Mouse (Mus musculus) cerebellum, adult 9-10 months (tissue): ENCODE measurements around the gene Rsl1.
A peak's percentile ranks its signal among the peaks of the same experiment; 100 is the strongest.
"Not testable (repeated sequence)": the region's sequence is repeated elsewhere in the genome, so short reads cannot be mapped to it uniquely, and the experiment has no call there.

ENCODE experiments used
- DNase-seq: peaks from one replicate; pipeline ENCODE4 v3.0.0; 2022

Rsl1 gene

GRCm38 (mm10) chr13:67172991-67173722, at the start of gene Rsl1:
Rsl1 (plus strand) TSS chr13:67173182.
- DNase-seq = peak; percentile 75

DNA sequence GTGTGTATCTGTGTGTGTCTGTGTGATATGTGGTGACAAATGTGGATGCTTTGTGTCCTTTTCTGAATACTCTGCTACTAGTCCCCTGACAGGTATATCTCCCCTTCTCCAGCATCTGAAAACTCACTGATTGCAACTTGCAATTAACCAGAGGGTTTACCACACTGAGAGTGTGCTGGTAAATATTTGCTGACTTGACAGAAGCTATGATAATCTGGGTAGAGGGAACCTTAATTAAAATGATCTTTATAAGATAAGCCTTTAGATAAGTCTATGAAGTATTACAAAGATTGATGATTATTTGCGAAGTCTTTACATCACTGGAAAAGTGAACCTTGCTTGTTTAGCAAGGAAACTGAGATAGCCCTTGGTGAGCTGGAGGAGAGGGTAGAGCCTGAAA, 48.5 kb upstream of the Rsl1 start:
- DNase-seq = no peak

DNA sequence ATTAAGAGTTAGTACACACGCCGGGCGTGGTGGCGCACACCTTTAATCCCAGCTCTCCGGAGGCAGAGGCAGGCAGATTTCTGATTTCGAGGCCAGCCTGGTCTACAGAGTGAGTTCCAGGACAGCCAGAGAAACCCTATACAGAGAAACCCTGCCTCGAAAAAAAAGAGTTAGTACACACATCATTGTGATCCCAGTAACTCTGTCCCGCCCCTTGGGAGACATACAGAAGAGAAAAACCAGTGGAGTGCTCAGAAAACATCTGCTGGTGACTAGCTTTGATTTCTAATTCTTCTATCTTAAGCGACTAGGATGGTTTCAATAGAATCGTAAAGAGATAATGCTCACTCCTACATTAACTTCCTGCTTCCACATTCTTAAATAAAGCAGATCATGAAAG, 45.5 kb upstream of the Rsl1 start:
- DNase-seq = peak; percentile 45

DNA sequence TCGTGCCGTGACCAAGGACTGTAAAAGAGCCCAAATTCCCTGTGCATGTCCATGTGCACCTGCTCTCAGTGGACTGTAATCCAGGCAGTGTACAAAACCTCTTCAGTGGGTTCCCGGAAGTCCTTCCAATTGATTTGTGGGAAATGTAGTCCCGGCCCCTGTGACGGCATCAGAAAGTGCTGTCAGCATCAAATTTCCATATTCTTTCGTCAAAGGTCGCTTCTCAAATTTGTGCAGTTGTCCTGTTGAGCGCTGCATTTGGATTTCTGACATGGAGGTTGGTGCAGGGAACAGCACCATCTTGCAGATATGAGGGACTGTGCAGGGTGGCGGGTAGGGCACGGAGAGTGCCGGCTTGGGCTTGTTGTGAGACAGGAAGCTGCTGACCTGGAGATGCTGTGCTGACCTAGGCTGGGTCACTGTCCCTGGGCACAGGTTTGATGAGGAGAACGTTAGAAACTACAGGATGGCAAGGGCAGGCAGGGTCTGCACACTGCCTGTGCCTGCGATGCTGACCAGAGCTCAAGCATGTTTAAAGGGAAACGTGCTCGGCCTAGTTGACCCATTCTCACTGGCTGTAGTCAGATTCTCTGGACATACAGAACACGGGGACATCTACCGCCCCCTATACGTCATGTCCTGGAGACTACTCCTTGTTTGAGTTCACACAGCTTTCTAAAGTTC, 44.8 kb upstream of the Rsl1 start:
- peak; percentile 92 for DNase-seq

DNA sequence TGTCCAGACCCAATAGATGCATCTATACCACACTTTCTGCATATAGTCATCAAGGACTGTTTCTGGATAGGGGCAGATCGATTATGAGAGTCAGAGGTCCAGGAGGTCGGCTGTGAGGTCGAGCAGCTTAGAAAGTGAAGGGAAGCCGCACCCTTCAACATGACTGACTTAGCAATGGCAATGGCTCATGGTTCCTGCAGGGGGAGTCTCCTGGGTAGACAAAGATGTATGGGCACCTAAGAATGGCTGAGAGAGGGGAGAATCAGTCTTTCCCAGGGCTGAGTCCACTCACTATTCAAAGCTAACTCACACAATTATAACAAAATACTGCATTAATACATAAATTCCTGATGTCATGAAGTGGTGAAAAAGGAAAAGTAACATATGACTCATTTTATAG, 6.9 kb upstream of the Rsl1 start:
- not testable (repeated sequence) for DNase-seq

DNA sequence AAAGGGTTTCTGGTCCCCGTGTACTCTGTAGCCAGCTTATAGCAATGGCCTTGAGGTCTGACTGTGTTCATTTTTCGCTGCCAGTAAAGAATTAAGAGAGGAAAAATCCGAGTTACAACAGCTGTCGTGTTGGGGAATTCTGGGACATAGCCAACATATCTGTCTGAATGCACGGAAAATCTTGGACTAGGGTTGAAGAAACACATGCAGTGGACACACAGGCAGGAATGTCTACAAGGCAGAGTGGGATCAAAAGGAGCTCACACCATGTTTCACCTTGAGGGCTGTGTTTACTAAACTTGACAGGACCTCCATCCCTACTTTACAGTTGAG, 707 bp downstream of the Rsl1 start:
- peak; percentile 22 for DNase-seq

- DNase-seq = peak; percentile 84
Observed at GRCm38 (mm10) chr13:67194340-67194894, 21.4 kb downstream of the Rsl1 start, which contains the start of gene Zfp455. Zfp455 (plus strand) TSS chr13:67194506.

DNA sequence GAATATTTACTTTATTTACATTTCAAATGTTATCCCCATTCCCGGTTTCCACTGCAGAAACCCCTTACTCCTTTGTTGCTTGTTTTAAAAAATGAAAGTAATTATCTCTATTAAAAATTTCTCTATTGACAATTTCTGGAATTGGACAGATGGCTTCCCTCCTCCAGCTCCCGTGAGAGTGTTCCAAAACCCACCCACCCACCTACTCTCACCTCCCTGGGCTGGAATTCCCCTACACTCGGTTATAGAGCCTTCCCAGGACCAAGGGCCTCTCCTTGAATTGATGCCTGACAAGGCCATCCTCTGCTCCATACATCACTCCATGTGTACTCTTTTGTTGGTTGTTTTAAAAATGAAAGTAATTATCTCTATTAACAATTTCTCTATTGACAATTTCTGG, 28.7 kb downstream of the Rsl1 start:
- no peak for DNase-seq

- no peak for DNase-seq
Observed at GRCm38 (mm10) chr13:67214015-67214607, 41.1 kb downstream of the Rsl1 start.
